Mouse (Mus musculus): ENCODE measurements around the gene Il23r. TPM values are rescaled to one million over a fixed set of nuclear protein-coding genes. Genes with fewer than 3 reads are reported as not detected.
"Not testable (repeated sequence)": the region's sequence is repeated elsewhere in the genome, so short reads cannot be mapped to it uniquely, and the experiment has no call there.

The Il23r gene
- total and polyA plus RNA-seq, 2 experiments from 2014 or later = not detected

DNA sequence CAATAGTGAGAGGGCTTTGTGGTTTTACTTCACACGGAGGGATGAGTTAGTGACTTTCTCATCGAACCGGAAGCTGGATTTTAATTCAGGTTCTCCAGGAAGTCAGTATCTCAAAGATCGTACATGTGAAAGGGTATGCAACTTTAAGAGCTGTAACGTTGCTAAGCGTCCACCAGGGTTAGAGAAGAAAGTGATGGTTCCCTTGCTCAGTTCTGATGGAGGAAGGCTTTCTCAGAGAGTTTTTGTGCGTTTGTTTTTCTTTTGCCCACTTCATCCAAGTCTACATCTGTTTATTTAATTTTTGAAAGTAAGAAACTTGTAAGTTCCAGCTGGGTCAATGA, 40.1 kb upstream of the Il23r start:
- Histone ChIP-seq H3K36me3 (replicated peaks; ENCODE audit: control insufficient read depth, insufficient read depth, low read length) (no peaks in the 10 kb centered on the region), H3K9ac (replicated peaks; ENCODE audit: low read depth, low read length) (no peak overlapping the region), H3K9me3 (replicated peaks; ENCODE audit: control insufficient read depth, low read length) (no peaks in the 10 kb centered on the region), H3K4me3 (ENCODE audit: low read depth, low read length) (no peak overlapping the region), H3K4me2 (ENCODE audit: low read depth, low read length) (no peak overlapping the region), H3K27ac (ENCODE audit: low read depth) (no peak overlapping the region), H3K27me3 (ENCODE audit: control insufficient read depth, insufficient read depth, low read length) (peaks cover 54% of the 10 kb centered on the region), H3K4me1 (ENCODE audit: control insufficient read depth, insufficient read depth) (peaks cover 6% of the 10 kb centered on the region; the same call in 1 of the 2 replicates)
- no peak for ATAC-seq (ENCODE audit: insufficient read depth, low read depth)
- WGBS = 60% methylated on average over 7 of the region's 7 CpGs
- DNase-seq (ENCODE audit: low spot score) = no peak
- TF ChIP-seq EP300 (IDR thresholded peaks at IDR 0.05; ENCODE audit: low read depth) (no peak), CTCF (IDR thresholded peaks at IDR 0.05; ENCODE audit: low read depth) (no peak)

DNA sequence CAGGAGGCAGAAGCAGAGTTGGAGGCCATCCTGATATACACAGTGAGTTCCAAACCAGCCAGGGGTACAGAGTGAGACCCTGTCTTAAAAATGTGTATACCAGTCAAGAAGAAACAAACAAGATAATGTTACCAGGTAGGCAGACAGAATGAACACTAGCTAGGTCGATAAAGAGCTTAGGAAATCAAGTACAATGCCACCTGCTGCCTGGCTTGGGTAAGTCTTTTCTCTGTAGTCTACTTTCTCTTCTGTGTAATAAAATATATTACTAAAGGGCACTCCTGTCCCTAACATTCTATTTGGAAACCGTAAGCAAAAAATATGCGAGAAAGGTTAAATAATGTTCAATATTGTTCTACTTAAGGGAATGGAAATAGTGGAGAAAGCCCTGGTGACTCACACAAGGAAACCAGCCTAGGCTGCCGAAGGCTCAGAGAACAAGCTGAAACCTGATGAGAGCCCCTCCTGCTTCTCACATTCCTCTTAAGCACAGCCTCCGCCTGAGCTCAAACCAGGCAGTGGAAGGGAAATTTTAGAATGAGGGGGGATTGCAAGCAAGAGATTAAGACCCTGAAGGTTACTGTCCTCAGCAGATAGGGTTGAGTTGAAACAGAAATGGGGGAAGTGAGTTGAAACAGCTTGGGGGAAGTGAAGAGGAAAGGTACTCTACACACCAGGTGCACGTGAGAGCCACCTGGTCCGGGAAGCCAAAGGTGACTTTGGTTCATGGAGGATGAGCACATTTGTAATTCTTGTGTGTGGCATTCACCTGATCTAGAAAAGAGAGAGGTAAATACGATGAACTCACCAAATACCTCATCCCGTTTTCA, 39.6 kb upstream of the Il23r start:
- Histone ChIP-seq H3K27me3 (ENCODE audit: control insufficient read depth, insufficient read depth, low read length) (peaks cover 49% of the 10 kb centered on the region), H3K4me1 (ENCODE audit: control insufficient read depth, insufficient read depth) (peaks cover 6% of the 10 kb centered on the region; the same call in 1 of the 2 replicates), H3K27ac (ENCODE audit: low read depth) (no peak overlapping the region), H3K36me3 (replicated peaks; ENCODE audit: control insufficient read depth, insufficient read depth, low read length) (no peaks in the 10 kb centered on the region), H3K9me3 (replicated peaks; ENCODE audit: control insufficient read depth, low read length) (no peaks in the 10 kb centered on the region), H3K4me3 (ENCODE audit: low read depth, low read length) (no peak overlapping the region), H3K9ac (replicated peaks; ENCODE audit: low read depth, low read length) (no peak overlapping the region), H3K4me2 (ENCODE audit: low read depth, low read length) (no peak overlapping the region)
- no peak for ATAC-seq (ENCODE audit: insufficient read depth, low read depth)
- DNase-seq (ENCODE audit: low spot score) = no peak
- no peak for TF ChIP-seq EP300 (IDR thresholded peaks at IDR 0.05; ENCODE audit: low read depth)
- TF ChIP-seq CTCF (IDR thresholded peaks at IDR 0.05; ENCODE audit: low read depth) = no peak; the same call in none of the 2 replicates
- WGBS = 49% methylated on average over 9 of the region's 9 CpGs

GRCm38 (mm10) chr6:67526356-67526755, 34.7 kb upstream of the Il23r start:
- Histone ChIP-seq H3K4me2 (ENCODE audit: low read depth, low read length) (no peak overlapping the region), H3K36me3 (replicated peaks; ENCODE audit: control insufficient read depth, insufficient read depth, low read length) (no peaks in the 10 kb centered on the region), H3K4me1 (ENCODE audit: control insufficient read depth, insufficient read depth) (no peaks in the 10 kb centered on the region), H3K9me3 (replicated peaks; ENCODE audit: control insufficient read depth, low read length) (no peaks in the 10 kb centered on the region), H3K9ac (replicated peaks; ENCODE audit: low read depth, low read length) (no peak overlapping the region), H3K27me3 (ENCODE audit: control insufficient read depth, insufficient read depth, low read length) (0 out of 2 replicates have a peak, but pooled peaks cover under 1% of the 10 kb centered on the region), H3K4me3 (ENCODE audit: low read depth, low read length) (no peak overlapping the region), H3K27ac (ENCODE audit: low read depth) (no peak overlapping the region)
- DNase-seq (ENCODE audit: low spot score) (no peak), ATAC-seq (ENCODE audit: insufficient read depth, low read depth) (no peak)
- WGBS = 82% methylated on average over 5 of the region's 5 CpGs
- TF ChIP-seq CTCF (IDR thresholded peaks at IDR 0.05; ENCODE audit: low read depth) (no peak), EP300 (IDR thresholded peaks at IDR 0.05; ENCODE audit: low read depth) (no peak)

GRCm38 (mm10) chr6:67510752-67511151, 19.1 kb upstream of the Il23r start:
- ATAC-seq (ENCODE audit: insufficient read depth, low read depth) (no peak), DNase-seq (ENCODE audit: low spot score) (no peak)
- Histone ChIP-seq H3K9me3 (replicated peaks; ENCODE audit: control insufficient read depth, low read length) (no peaks in the 10 kb centered on the region), H3K9ac (replicated peaks; ENCODE audit: low read depth, low read length) (no peak overlapping the region), H3K27ac (ENCODE audit: low read depth) (no peak overlapping the region), H3K27me3 (ENCODE audit: control insufficient read depth, insufficient read depth, low read length) (no peaks in the 10 kb centered on the region), H3K36me3 (replicated peaks; ENCODE audit: control insufficient read depth, insufficient read depth, low read length) (no peaks in the 10 kb centered on the region), H3K4me1 (ENCODE audit: control insufficient read depth, insufficient read depth) (no peaks in the 10 kb centered on the region), H3K4me3 (ENCODE audit: low read depth, low read length) (no peak overlapping the region), H3K4me2 (ENCODE audit: low read depth, low read length) (no peak overlapping the region)
- TF ChIP-seq EP300 (IDR thresholded peaks at IDR 0.05; ENCODE audit: low read depth) (no peak), CTCF (IDR thresholded peaks at IDR 0.05; ENCODE audit: low read depth) (peak; percentile 58)

- H3K4me3 ChIP-seq (ENCODE audit: low read depth, low read length); H3K27ac ChIP-seq (ENCODE audit: low read depth); DNase-seq (ENCODE audit: low spot score); H3K4me2 ChIP-seq (ENCODE audit: low read depth, low read length); H3K27me3 ChIP-seq (ENCODE audit: control insufficient read depth, insufficient read depth, low read length); ATAC-seq (ENCODE audit: insufficient read depth, low read depth); H3K4me1 ChIP-seq (ENCODE audit: control insufficient read depth, insufficient read depth); H3K9me3 ChIP-seq (replicated peaks; ENCODE audit: control insufficient read depth, low read length); H3K9ac ChIP-seq (replicated peaks; ENCODE audit: low read depth, low read length); H3K36me3 ChIP-seq (replicated peaks; ENCODE audit: control insufficient read depth, insufficient read depth, low read length): not testable (repeated sequence)
- WGBS = 98% methylated on average over 2 of the region's 6 CpGs
Observed at GRCm38 (mm10) chr6:67501938-67502337, 10.3 kb upstream of the Il23r start.

GRCm38 (mm10) chr6:67481012-67481411, 10.6 kb downstream of the Il23r start:
- Histone ChIP-seq H3K36me3 (replicated peaks; ENCODE audit: control insufficient read depth, insufficient read depth, low read length) (no peaks in the 10 kb centered on the region), H3K4me1 (ENCODE audit: control insufficient read depth, insufficient read depth) (0 out of 2 replicates have a peak, but pooled peaks cover 7% of the 10 kb centered on the region), H3K27ac (ENCODE audit: low read depth) (peak overlapping the region; percentile 48; the same call in 1 of the 2 replicates), H3K4me2 (ENCODE audit: low read depth, low read length) (no peak overlapping the region), H3K9me3 (replicated peaks; ENCODE audit: control insufficient read depth, low read length) (no peaks in the 10 kb centered on the region), H3K9ac (replicated peaks; ENCODE audit: low read depth, low read length) (no peak overlapping the region), H3K4me3 (ENCODE audit: low read depth, low read length) (no peak overlapping the region), H3K27me3 (ENCODE audit: control insufficient read depth, insufficient read depth, low read length) (no peaks in the 10 kb centered on the region)
- ATAC-seq (ENCODE audit: insufficient read depth, low read depth) (peak; percentile 89), DNase-seq (ENCODE audit: low spot score) (peak; percentile 36)
- no peak for TF ChIP-seq EP300 (IDR thresholded peaks at IDR 0.05; ENCODE audit: low read depth)
- no peak for TF ChIP-seq CTCF (IDR thresholded peaks at IDR 0.05; ENCODE audit: low read depth)
- WGBS = 21% methylated on average over 2 of the region's 2 CpGs

Measured in heart, postnatal 0 days (tissue).